Mouse (Mus musculus) CH12.LX (cell line): ENCODE results near the gene Scp2. TPM values are rescaled to one million over a fixed set of nuclear protein-coding genes. Genes with fewer than 3 reads are reported as not detected.

ENCODE experiments used
- DNase-seq: peaks from one replicate; pipeline ENCODE4 v3.0.0-alpha.2; 2013; ENCODE audit errors: extremely low read depth
- H3K27ac ChIP-seq: 2 replicates; pipeline ENCODE4 v1.5.1; 2012; ENCODE audit warnings: low read depth, mild to moderate bottlenecking, control low read depth, moderate library complexity; ENCODE audit not compliant: insufficient read depth
- H3K27me3 ChIP-seq: replicated peaks from 2 replicates; pipeline ENCODE3; 2012; ENCODE audit warnings: inconsistent platforms
- H3K36me3 ChIP-seq, 2 experiments: replicated peaks in 1 of 2; 2 replicates each; pipeline versions ENCODE3 to v1.6.1; 2012; ENCODE audit warnings: inconsistent platforms in 1 of 2, low read length in 1 of 2, mild to moderate bottlenecking in 1 of 2, mixed read lengths in 1 of 2, moderate library complexity in 1 of 2; ENCODE audit not compliant: control insufficient read depth in 1 of 2, insufficient read depth in 1 of 2
- H3K4me1 ChIP-seq, 2 experiments: 2 replicates each; pipeline ENCODE4 v1.6.1; 2012; ENCODE audit warnings: inconsistent platforms in 1 of 2, moderate library complexity in 1 of 2; ENCODE audit not compliant: insufficient read depth in 2 of 2, control insufficient read depth in 1 of 2
- H3K4me2 ChIP-seq: 2 replicates; pipeline ENCODE4 v1.6.1; 2012; ENCODE audit warnings: low read depth, mild to moderate bottlenecking, control low read depth; ENCODE audit not compliant: poor library complexity, insufficient read depth, severe bottlenecking
- H3K4me3 ChIP-seq, 3 experiments: fragments of 150-350 bp in 1 of 3; sonication (generic) in 1 of 3; replicated peaks in 1 of 3; 2 replicates each; pipeline versions ENCODE3 to v1.5.1; 2011 to 2012; ENCODE audit warnings: low read depth in 2 of 3, low read length in 2 of 3, mild to moderate bottlenecking in 2 of 3, moderate library complexity in 2 of 3, control low read depth in 1 of 3, improper control_type of control experiment in 1 of 3, inconsistent platforms in 1 of 3, mixed read lengths in 1 of 3; ENCODE audit not compliant: poor library complexity in 1 of 3
- H3K79me2 ChIP-seq: replicated peaks from 2 replicates; pipeline ENCODE4 v1.6.1; 2012; ENCODE audit warnings: mild to moderate bottlenecking, moderate library complexity; ENCODE audit not compliant: control insufficient read depth, poor library complexity, insufficient read depth, severe bottlenecking; ENCODE audit errors: extremely low read depth
- H3K9ac ChIP-seq: 2 replicates; pipeline ENCODE4 v1.6.1; 2012; ENCODE audit warnings: low read depth, mild to moderate bottlenecking, control low read depth, moderate library complexity; ENCODE audit not compliant: insufficient read depth
- H3K9me3 ChIP-seq: replicated peaks from 2 replicates; pipeline ENCODE3; 2012; ENCODE audit warnings: low read length, inconsistent platforms, mixed read lengths
- CHD2 ChIP-seq: IDR thresholded peaks from 2 replicates; pipeline ENCODE4 v1.6.1; 2011; ENCODE audit warnings: low read length, improper control_type of control experiment
- CTCF ChIP-seq, 2 experiments: IDR thresholded peaks in 1 of 2; conservative IDR thresholded peaks in 1 of 2; 2 replicates each; pipeline ENCODE4 v1.5.1; 2011 to 2012; ENCODE audit warnings: low read depth in 2 of 2, low read length in 2 of 2, improper control_type of control experiment in 1 of 2, inconsistent platforms in 1 of 2, mild to moderate bottlenecking in 1 of 2, moderate library complexity in 1 of 2
- E2F4 ChIP-seq: IDR thresholded peaks from 2 replicates; pipeline ENCODE4 v1.6.1; 2011; ENCODE audit warnings: low read depth, low read length, improper control_type of control experiment; ENCODE audit not compliant: insufficient replicate concordance
- ELF1 ChIP-seq: IDR thresholded peaks from 2 replicates; pipeline ENCODE4 v1.6.1; 2014; ENCODE audit warnings: low read depth, mild to moderate bottlenecking, inconsistent platforms, low read length, improper control_type of control experiment
- EP300 ChIP-seq: IDR thresholded peaks from 2 replicates; pipeline ENCODE4 v1.6.1; 2011; ENCODE audit warnings: low read length, improper control_type of control experiment
- ETS1 ChIP-seq: conservative IDR thresholded peaks from 2 replicates; pipeline ENCODE4 v1.6.1; 2012; ENCODE audit warnings: low read depth, mild to moderate bottlenecking, inconsistent platforms, low read length, improper control_type of control experiment, moderate library complexity
- GABPA ChIP-seq: IDR thresholded peaks from 2 replicates; pipeline ENCODE4 v1.6.1; 2012; ENCODE audit warnings: low read depth, low read length, improper control_type of control experiment, inconsistent platforms; ENCODE audit not compliant: insufficient replicate concordance
- HCFC1 ChIP-seq: IDR thresholded peaks from 2 replicates; pipeline ENCODE4 v1.6.1; 2012; ENCODE audit warnings: low read depth, mild to moderate bottlenecking, inconsistent platforms, low read length, improper control_type of control experiment
- IRF4 ChIP-seq: IDR thresholded peaks from 2 replicates; pipeline ENCODE4 v1.6.1; 2014; ENCODE audit warnings: low read depth, mild to moderate bottlenecking, inconsistent platforms, low read length, improper control_type of control experiment
- MAFK ChIP-seq: IDR thresholded peaks from 2 replicates; pipeline ENCODE4 v1.6.1; 2011; ENCODE audit warnings: low read length, improper control_type of control experiment; ENCODE audit not compliant: insufficient replicate concordance
- MAZ ChIP-seq: IDR thresholded peaks from 2 replicates; pipeline ENCODE4 v1.6.1; 2012; ENCODE audit warnings: low read depth, mild to moderate bottlenecking, inconsistent platforms, low read length, improper control_type of control experiment, moderate library complexity
- MXI1 ChIP-seq: IDR thresholded peaks from 2 replicates; pipeline ENCODE4 v1.6.1; 2011; ENCODE audit warnings: mild to moderate bottlenecking, low read depth, low read length, improper control_type of control experiment
- NELFE ChIP-seq: IDR thresholded peaks from 2 replicates; pipeline ENCODE4 v1.6.1; 2011; ENCODE audit warnings: low read depth, low read length, improper control_type of control experiment
- NRF1 ChIP-seq: IDR thresholded peaks from 2 replicates; pipeline ENCODE4 v1.6.1; 2014; ENCODE audit warnings: low read depth, mild to moderate bottlenecking, inconsistent platforms, low read length, improper control_type of control experiment, moderate library complexity
- POLR2A ChIP-seq: IDR thresholded peaks from 2 replicates; pipeline ENCODE4 v1.6.1; 2011; ENCODE audit warnings: low read depth, mild to moderate bottlenecking, improper control_type of control experiment, low read length
- POLR2AphosphoS2 ChIP-seq: IDR thresholded peaks from 2 replicates; pipeline ENCODE4 v1.6.1; 2011; ENCODE audit warnings: low read depth, low read length, improper control_type of control experiment
- RCOR1 ChIP-seq: conservative IDR thresholded peaks from 2 replicates; pipeline ENCODE4 v1.6.1; 2012; ENCODE audit warnings: low read depth, mild to moderate bottlenecking, inconsistent platforms, low read length, improper control_type of control experiment
- SMC3 ChIP-seq: IDR thresholded peaks from 2 replicates; pipeline ENCODE4 v1.6.1; 2011; ENCODE audit warnings: low read depth, low read length, improper control_type of control experiment
- TBP ChIP-seq: conservative IDR thresholded peaks from 2 replicates; pipeline ENCODE4 v1.6.1; 2011; ENCODE audit warnings: low read depth, low read length, improper control_type of control experiment
- TCF12 ChIP-seq: IDR thresholded peaks from 2 replicates; pipeline ENCODE4 v1.6.1; 2014; ENCODE audit warnings: low read depth, mild to moderate bottlenecking, inconsistent platforms, low read length, improper control_type of control experiment
- USF2 ChIP-seq: conservative IDR thresholded peaks from 2 replicates; pipeline ENCODE4 v1.6.1; 2011; ENCODE audit warnings: low read depth, low read length, improper control_type of control experiment
- ZC3H11A ChIP-seq: IDR thresholded peaks from 2 replicates; pipeline ENCODE4 v1.6.1; 2012; ENCODE audit warnings: low read depth, mild to moderate bottlenecking, inconsistent platforms, low read length, improper control_type of control experiment
- ZKSCAN1 ChIP-seq: IDR thresholded peaks from 2 replicates; pipeline ENCODE4 v1.6.1; 2012; ENCODE audit warnings: low read depth, inconsistent platforms, low read length, improper control_type of control experiment, borderline replicate concordance
- ZNF384 ChIP-seq: IDR thresholded peaks from 2 replicates; pipeline ENCODE4 v1.6.1; 2012; ENCODE audit warnings: low read depth, low read length, improper control_type of control experiment, inconsistent platforms
- dilution Hi-C: fragments of 300-500 bp; cut with MboI; formaldehyde crosslinking; loops from 2 replicates; pipeline ENCODE4 v1.14.3; 2020; ENCODE audit warnings: low sequenced_read_pairs; ENCODE audit not compliant: extremely low pct_unique_long_range_greater_than_20kb, extremely low pct_ligation_motif_present
- in situ Hi-C: fragments of 300-500 bp; cut with MboI; formaldehyde crosslinking; loops from 3 replicates; pipeline ENCODE4 v1.14.3; 2019; ENCODE audit warnings: low sequenced_read_pairs, low pct_ligation_motif_present, low pct_unique_long_range_greater_than_20kb, mixed read lengths
- polyA plus RNA-seq: library from polyadenylated mRNA; unstranded; fragments of >175 nt; gene quantifications from 2 replicates; pipeline ENCODE4 v1.2.1, GENCODE M21; 2012; ENCODE audit warnings: low read depth; ENCODE audit not compliant: insufficient read length
- total RNA-seq, 2 experiments: library from RNA; depleted of rRNA; stranded (reverse); fragments of 300-350 nt in 1 of 2; fragments of >200 nt in 1 of 2; gene quantifications; 2 replicates each; pipeline ENCODE4 v1.2.3; 2012 to 2014

The Scp2 gene
- total and polyA plus RNA-seq, 3 experiments, result 65.0 to 127 (median 97.8) TPM

DNA sequence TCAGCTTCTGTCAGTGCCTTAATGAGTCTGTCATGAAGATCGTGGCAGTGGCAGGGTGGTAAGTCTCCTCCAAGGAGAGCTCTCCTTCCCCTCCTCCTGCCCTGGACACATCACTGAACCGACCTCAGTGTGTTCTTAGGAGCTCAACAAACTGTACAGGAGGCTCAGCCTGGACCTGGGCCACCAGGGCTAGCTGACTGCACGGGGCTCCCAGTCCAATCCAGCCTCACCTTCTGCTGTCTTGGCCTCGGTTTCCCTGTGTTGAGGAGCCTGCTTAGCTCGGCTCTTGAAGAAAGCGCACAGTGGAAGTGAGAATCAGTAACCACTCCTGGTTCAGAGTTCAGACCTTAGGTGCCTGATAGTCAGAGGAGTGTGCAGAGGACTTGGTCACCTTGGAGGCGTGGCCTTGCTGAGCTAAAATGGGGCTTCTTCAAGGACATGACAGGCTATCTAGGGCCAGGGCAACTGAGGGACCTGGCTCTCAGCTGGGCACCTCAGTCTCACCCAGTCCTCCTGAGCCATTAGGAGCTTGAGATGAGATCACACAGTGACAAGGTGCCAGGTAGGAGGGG lies 137.2 kb downstream of the Scp2 start:
- no peak overlapping the region for H3K9ac ChIP-seq
- TF ChIP-seq E2F4, result no peak
- TF ChIP-seq SMC3, result no peak
- no peak for TF ChIP-seq IRF4
- no peak for TF ChIP-seq POLR2AphosphoS2
- no peak for TF ChIP-seq GABPA
- no peak for TF ChIP-seq NRF1
- TF ChIP-seq ETS1, result no peak
- no peak for TF ChIP-seq ELF1
- no peak for TF ChIP-seq TBP
- TF ChIP-seq TCF12, result no peak
- TF ChIP-seq ZC3H11A, result no peak
- TF ChIP-seq ZKSCAN1, result no peak
- no peak for TF ChIP-seq MAZ
- TF ChIP-seq NELFE, result no peak
- TF ChIP-seq POLR2A, result no peak
- TF ChIP-seq, all 38 proteins: peak for 0
- DNase-seq, result no peak
- peaks cover 3 to 7% of the 10 kb centered on the region in 2 experiments; a peak in 2 of 4 replicates for H3K4me1 ChIP-seq
- no peaks in the 10 kb centered on the region for H3K36me3 ChIP-seq
- no peak overlapping the region for H3K27ac ChIP-seq
- no peak overlapping the region for H3K4me2 ChIP-seq
- no peak overlapping the region for H3K4me3 ChIP-seq
- H3K9me3 ChIP-seq, result no peaks in the 10 kb centered on the region
- dilution Hi-C loops (no loop called here), in situ Hi-C loops (no loop called here)
- H3K27me3 ChIP-seq, result peaks cover 23% of the 10 kb centered on the region
- no peaks in the 10 kb centered on the region for H3K79me2 ChIP-seq

DNA sequence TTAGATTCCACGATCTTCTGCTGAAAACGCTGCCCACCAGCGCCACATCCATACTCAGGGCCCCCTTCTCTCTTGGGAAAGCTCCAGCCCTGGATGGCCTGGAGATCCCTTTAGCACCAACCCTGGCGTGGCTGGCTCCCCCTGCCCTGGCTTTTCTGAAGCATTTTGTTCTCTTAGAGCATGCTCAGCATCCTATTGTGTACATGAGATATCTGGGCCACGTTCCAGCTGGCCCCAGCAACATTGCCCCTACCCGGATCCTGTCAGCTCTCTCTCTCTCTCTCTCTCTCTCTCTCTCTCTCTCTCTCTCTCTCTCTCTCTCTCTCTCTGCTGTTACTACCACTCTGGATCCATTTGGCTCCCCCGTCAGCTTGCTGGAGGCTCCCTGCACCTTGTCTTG lies 139.5 kb downstream of the Scp2 start:
- in situ Hi-C loops (no loop called here), dilution Hi-C loops (no loop called here)
- Histone ChIP-seq H3K27ac (no peak overlapping the region), H3K9me3 (no peaks in the 10 kb centered on the region), H3K4me3 (no peak overlapping the region), H3K36me3 (no peaks in the 10 kb centered on the region), H3K9ac (no peak overlapping the region), H3K4me1 (peaks cover 3 to 7% of the 10 kb centered on the region in 2 experiments; a peak in 2 of 4 replicates), H3K4me2 (no peak overlapping the region), H3K79me2 (no peaks in the 10 kb centered on the region), H3K27me3 (peaks cover 22% of the 10 kb centered on the region)
- TF ChIP-seq MXI1, result no peak
- no peak for TF ChIP-seq CHD2
- no peak for TF ChIP-seq GABPA
- TF ChIP-seq NRF1, result no peak
- TF ChIP-seq IRF4, result no peak
- TF ChIP-seq EP300, result no peak
- no peak for TF ChIP-seq USF2
- TF ChIP-seq ETS1, result no peak
- TF ChIP-seq MAZ, result no peak
- no peak for TF ChIP-seq ZNF384
- no peak for TF ChIP-seq CTCF (conservative IDR thresholded peaks at IDR 0.05 in 1 of 2, IDR thresholded peaks at IDR 0.05 in 1 of 2; ENCODE audit: low read depth in 2 of 2, low read length in 2 of 2)
- TF ChIP-seq TCF12, result no peak
- TF ChIP-seq MAFK, result no peak
- TF ChIP-seq TBP, result no peak
- no peak for TF ChIP-seq POLR2A
- no peak for TF ChIP-seq RCOR1
- TF ChIP-seq POLR2AphosphoS2, result no peak
- TF ChIP-seq HCFC1, result no peak
- DNase-seq, result no peak
